Mouse (Mus musculus): ENCODE measurements at regions not wholly inside any gene's neighbourhood (a gene's known extent, or its start where the extent isn't known, plus 50 kb on each side); places are given as distances from the start of the nearest gene placed in this dataset.

DNA sequence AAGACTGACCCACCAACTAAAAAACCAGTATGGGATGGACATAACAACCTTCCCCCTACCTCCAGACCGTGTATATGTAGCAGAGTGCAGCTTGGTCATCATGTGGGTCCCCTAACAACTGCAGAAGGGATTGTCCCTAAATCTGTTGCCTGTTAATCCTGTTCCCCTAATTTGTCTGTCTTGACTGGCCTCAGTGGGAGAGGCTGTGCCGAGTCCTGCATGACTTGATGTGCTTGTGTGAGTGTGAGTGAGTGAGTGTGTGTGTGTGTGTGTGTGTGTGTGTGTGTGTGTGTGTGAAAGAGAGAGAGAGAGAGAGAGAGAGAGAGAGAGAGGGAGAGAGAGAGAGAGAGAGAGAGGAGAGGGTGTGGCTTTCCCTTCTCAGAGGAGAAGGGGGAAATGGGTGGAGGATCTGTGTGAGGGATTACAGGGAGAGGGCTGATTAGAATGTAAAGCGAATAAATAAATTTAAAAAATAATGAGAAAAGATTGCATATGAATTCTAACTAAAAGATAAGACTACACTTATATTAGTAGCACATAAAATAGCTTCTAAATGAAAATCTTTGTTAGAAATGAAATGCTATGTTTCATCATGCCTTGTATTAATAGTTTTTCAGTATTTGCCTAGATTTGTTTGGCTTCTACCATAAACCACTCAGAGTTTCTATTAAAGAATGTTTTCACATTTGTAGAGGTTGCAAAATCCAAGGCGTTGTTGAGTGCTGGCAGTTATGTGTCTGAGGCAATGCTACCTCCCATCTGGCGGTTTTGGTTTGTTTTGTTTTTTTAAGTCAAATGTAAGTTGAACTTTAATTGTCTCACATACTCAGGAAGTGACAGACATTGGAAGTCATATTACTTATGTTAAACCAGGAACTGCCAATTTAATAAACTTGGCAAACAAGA lies 740.9 kb downstream of the Abca13 start:
- Histone ChIP-seq H3K9me3 (ENCODE audit: low read length) (no peaks in the 10 kb centered on the region), H3K36me3 (ENCODE audit: insufficient read depth) (no peaks in the 10 kb centered on the region), H3K9ac (no peak overlapping the region), H3K4me2 (ENCODE audit: low read depth) (no peak overlapping the region), H3K27me3 (ENCODE audit: insufficient read depth, low read length) (no peaks in the 10 kb centered on the region), H3K4me1 (ENCODE audit: insufficient read depth) (no peaks in the 10 kb centered on the region), H3K4me3 (ENCODE audit: low read depth, low read length) (no peak overlapping the region), H3K27ac (ENCODE audit: low read depth, low read length) (no peak overlapping the region)
- DNase-seq (no peak), ATAC-seq (no peak)
- no peak for TF ChIP-seq CTCF (IDR thresholded peaks at IDR 0.05; ENCODE audit: low read depth)
- 70% methylated on average over 5 of the region's 5 CpGs for WGBS

GRCm38 (mm10) chr11:9962696-9963202 lies 771.0 kb downstream of the Abca13 start:
- Histone ChIP-seq H3K36me3 (ENCODE audit: insufficient read depth) (no peaks in the 10 kb centered on the region), H3K27me3 (ENCODE audit: insufficient read depth, low read length) (no peaks in the 10 kb centered on the region), H3K4me2 (ENCODE audit: low read depth) (no peak overlapping the region), H3K4me1 (ENCODE audit: insufficient read depth) (no peaks in the 10 kb centered on the region), H3K27ac (ENCODE audit: low read depth, low read length) (no peak overlapping the region), H3K9me3 (ENCODE audit: low read length) (no peaks in the 10 kb centered on the region), H3K4me3 (ENCODE audit: low read depth, low read length) (no peak overlapping the region), H3K9ac (no peak overlapping the region)
- ATAC-seq (no peak), DNase-seq (no peak)
- no peak for TF ChIP-seq CTCF (IDR thresholded peaks at IDR 0.05; ENCODE audit: low read depth)

- TF ChIP-seq CTCF (IDR thresholded peaks at IDR 0.05; ENCODE audit: low read depth): no peak
Observed at GRCm38 (mm10) chr11:9982974-9983373, 791.2 kb downstream of the Abca13 start.

GRCm38 (mm10) chr11:9994601-9995166 lies 802.9 kb downstream of the Abca13 start:
- Histone ChIP-seq H3K27me3 (ENCODE audit: insufficient read depth, low read length) (no peaks in the 10 kb centered on the region), H3K4me2 (ENCODE audit: low read depth) (no peak overlapping the region), H3K4me3 (ENCODE audit: low read depth, low read length) (no peak overlapping the region), H3K36me3 (ENCODE audit: insufficient read depth) (no peaks in the 10 kb centered on the region), H3K9me3 (ENCODE audit: low read length) (no peaks in the 10 kb centered on the region), H3K9ac (no peak overlapping the region), H3K27ac (ENCODE audit: low read depth, low read length) (no peak overlapping the region), H3K4me1 (ENCODE audit: insufficient read depth) (no peaks in the 10 kb centered on the region)
- ATAC-seq (peak; percentile 60), DNase-seq (no peak)
- no peak for TF ChIP-seq CTCF (IDR thresholded peaks at IDR 0.05; ENCODE audit: low read depth)
- 41% methylated on average over 5 of the region's 5 CpGs for WGBS

More at GRCm38 (mm10) chr11:9982974-9983373, 791.2 kb downstream of the Abca13 start:
- Histone ChIP-seq H3K36me3 (ENCODE audit: insufficient read depth) (no peaks in the 10 kb centered on the region), H3K9ac (no peak overlapping the region), H3K4me3 (ENCODE audit: low read depth, low read length) (no peak overlapping the region), H3K27me3 (ENCODE audit: insufficient read depth, low read length) (no peaks in the 10 kb centered on the region), H3K4me1 (ENCODE audit: insufficient read depth) (no peaks in the 10 kb centered on the region), H3K27ac (ENCODE audit: low read depth, low read length) (no peak overlapping the region), H3K4me2 (ENCODE audit: low read depth) (no peak overlapping the region), H3K9me3 (ENCODE audit: low read length) (no peaks in the 10 kb centered on the region)
- no peak for ATAC-seq
- DNase-seq: no peak

- ATAC-seq (no peak), DNase-seq (no peak)
- Histone ChIP-seq H3K4me2 (ENCODE audit: low read depth) (no peak overlapping the region), H3K4me3 (ENCODE audit: low read depth, low read length) (no peak overlapping the region), H3K27me3 (ENCODE audit: insufficient read depth, low read length) (no peaks in the 10 kb centered on the region), H3K36me3 (ENCODE audit: insufficient read depth) (no peaks in the 10 kb centered on the region), H3K27ac (ENCODE audit: low read depth, low read length) (no peak overlapping the region), H3K9ac (no peak overlapping the region), H3K4me1 (ENCODE audit: insufficient read depth) (no peaks in the 10 kb centered on the region), H3K9me3 (ENCODE audit: low read length) (no peaks in the 10 kb centered on the region)
- TF ChIP-seq CTCF (IDR thresholded peaks at IDR 0.05; ENCODE audit: low read depth): no peak
Observed at GRCm38 (mm10) chr11:9995356-9995755, 803.6 kb downstream of the Abca13 start.

- H3K27me3 ChIP-seq (ENCODE audit: insufficient read depth, low read length): no peaks in the 10 kb centered on the region
- ATAC-seq: peak; percentile 40; the same call in 1 of the 2 replicates
- H3K36me3 ChIP-seq (ENCODE audit: insufficient read depth): no peaks in the 10 kb centered on the region
- H3K9me3 ChIP-seq (ENCODE audit: low read length): no peaks in the 10 kb centered on the region
- DNase-seq: peak; percentile 19
- H3K9ac ChIP-seq: no peak overlapping the region
- H3K4me2 ChIP-seq (ENCODE audit: low read depth): no peak overlapping the region
- TF ChIP-seq CTCF (IDR thresholded peaks at IDR 0.05; ENCODE audit: low read depth): no peak
- no peak overlapping the region for H3K27ac ChIP-seq (ENCODE audit: low read depth, low read length)
- no peaks in the 10 kb centered on the region for H3K4me1 ChIP-seq (ENCODE audit: insufficient read depth)
- 20% methylated on average over 5 of the region's 5 CpGs for WGBS
- H3K4me3 ChIP-seq (ENCODE audit: low read depth, low read length): no peak overlapping the region
Observed at GRCm38 (mm10) chr11:9997532-9998138, 805.9 kb downstream of the Abca13 start.

DNA sequence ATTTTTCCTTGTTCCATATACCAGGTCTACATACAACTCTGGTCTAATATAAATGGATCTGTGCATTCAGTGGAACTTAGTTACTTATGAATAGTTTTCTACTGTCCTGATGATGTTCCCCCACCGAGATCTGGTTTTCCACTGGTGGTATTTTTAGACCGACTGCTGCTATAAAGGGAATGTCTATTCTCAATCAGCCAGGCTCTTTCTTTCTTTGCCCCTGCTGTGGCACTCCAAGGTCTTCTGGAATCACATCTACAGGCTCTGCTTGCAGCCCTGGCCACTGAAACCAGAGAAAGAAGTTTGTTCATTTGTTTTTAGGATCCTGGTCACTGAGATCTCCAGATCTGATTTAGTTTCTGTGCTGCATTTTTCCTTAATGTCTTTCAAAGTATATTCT lies 810.4 kb downstream of the Abca13 start:
- Histone ChIP-seq H3K4me3 (ENCODE audit: low read depth, low read length) (no peak overlapping the region), H3K27me3 (ENCODE audit: insufficient read depth, low read length) (no peaks in the 10 kb centered on the region), H3K9me3 (ENCODE audit: low read length) (no peaks in the 10 kb centered on the region), H3K27ac (ENCODE audit: low read depth, low read length) (no peak overlapping the region), H3K4me2 (ENCODE audit: low read depth) (no peak overlapping the region), H3K9ac (no peak overlapping the region), H3K4me1 (ENCODE audit: insufficient read depth) (no peaks in the 10 kb centered on the region), H3K36me3 (ENCODE audit: insufficient read depth) (no peaks in the 10 kb centered on the region)
- ATAC-seq: no peak
- 58% methylated on average over 2 of the region's 2 CpGs for WGBS
- no peak for DNase-seq
- no peak for TF ChIP-seq CTCF (IDR thresholded peaks at IDR 0.05; ENCODE audit: low read depth)
